Mouse (Mus musculus): ENCODE measurements around the gene Tmem136. TPM values are rescaled to one million over a fixed set of nuclear protein-coding genes. Genes with fewer than 3 reads are reported as not detected.

The Tmem136 gene
- total RNA-seq, 1 experiment from 2014 or later: not detected

DNA sequence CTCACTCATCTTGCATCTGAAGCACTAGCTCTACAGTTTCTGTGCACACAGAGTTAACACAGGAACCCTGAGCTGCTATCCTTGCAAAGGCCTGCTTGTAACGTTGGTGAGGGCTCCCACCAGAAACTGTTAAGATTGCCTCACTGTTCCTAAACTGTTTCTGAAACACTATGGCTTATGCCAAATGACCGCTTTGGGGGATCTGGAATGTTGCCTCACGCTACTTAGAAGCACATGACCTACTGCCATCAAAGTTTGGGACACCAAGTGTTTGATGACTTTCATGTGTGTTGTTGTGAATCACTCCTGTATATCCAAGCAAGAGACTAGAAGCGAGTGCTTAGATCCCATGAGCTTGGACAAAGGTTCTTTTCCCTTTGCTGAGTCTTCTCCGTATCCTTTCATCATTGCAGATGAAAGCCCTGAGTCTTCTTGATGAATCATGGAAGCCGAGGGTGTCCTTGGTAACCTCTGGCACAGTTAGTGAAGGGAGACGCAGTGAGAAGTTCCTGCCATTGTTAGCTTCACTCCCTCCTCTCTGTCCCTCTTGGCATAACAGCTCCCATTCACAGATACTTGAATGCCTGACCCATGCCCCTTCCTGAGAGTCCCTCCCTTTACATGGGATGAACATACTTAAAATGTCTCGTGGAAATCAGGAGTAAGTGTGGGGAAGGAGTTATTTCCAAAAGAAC is 5.9 kb downstream of the Tmem136 start:
- ATAC-seq (ENCODE audit: extremely low read depth, insufficient number of reproducible peaks, low FRiP score, poor library complexity, severe bottlenecking): no peak

DNA sequence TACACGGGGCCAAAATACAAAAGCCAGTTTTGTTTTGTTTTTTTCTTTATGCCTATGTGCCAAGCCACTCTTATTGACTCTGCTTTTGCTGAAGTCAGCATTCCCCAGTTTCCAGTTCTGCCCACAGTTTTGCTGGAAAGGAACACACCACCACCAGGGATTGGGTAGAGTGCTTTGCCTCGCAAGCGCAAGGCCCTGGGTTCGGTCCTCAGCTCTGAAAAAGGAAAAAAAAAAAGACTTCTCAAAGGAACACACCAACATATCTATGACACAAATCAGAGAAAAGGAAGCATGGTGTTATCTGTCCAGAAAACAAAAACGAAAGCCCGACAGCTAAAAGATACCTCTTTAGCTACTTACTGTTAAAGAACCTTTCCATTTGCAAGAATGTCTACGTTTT is 7.2 kb downstream of the Tmem136 start:
- no peak for ATAC-seq (ENCODE audit: extremely low read depth, insufficient number of reproducible peaks, low FRiP score, poor library complexity, severe bottlenecking)

DNA sequence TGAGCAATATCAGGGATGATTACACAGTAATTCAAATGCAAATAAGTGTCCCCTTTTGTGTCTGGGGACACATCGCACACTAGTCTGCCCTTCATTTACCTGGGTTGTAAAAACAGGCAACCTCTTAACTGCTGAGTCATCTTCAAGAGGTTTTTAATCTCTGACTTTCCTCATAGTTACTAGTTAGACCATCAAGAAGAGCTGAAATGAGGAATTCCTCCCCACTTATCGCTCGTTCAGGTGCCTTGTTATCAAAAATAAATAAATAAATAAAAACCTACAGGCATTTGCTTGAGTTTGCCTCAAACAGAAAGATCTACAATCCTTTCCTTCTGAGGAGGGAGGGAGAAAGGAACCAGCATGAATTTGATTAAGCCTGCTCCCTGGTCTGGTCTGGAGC is 7.6 kb downstream of the Tmem136 start:
- ATAC-seq (ENCODE audit: extremely low read depth, insufficient number of reproducible peaks, low FRiP score, poor library complexity, severe bottlenecking): no peak

DNA sequence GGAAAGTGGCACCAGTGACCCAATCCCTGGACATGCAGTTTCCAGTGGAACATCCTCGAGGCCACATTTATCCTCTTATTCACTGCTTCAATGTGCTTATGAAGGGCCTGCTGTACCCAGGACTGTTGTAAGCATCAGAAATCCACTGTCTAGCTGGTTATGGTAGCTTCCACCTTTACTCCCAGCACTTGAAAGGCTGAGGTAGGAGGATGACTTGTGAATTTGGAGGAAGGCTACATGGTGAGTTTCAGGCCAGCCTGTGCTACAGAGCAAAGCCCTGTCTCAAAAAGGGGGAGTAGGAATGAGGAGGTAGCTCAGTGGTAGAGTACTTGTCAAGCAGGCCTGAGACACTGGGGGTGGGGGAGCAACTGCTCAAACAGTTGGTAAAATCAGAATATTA is 8.3 kb downstream of the Tmem136 start:
- ATAC-seq (ENCODE audit: extremely low read depth, insufficient number of reproducible peaks, low FRiP score, poor library complexity, severe bottlenecking): no peak

- no peak for ATAC-seq (ENCODE audit: extremely low read depth, insufficient number of reproducible peaks, low FRiP score, poor library complexity, severe bottlenecking)
These were observed 8.8 kb downstream of the Tmem136 start for GRCm38 (mm10) chr9:43107555-43107954.

DNA sequence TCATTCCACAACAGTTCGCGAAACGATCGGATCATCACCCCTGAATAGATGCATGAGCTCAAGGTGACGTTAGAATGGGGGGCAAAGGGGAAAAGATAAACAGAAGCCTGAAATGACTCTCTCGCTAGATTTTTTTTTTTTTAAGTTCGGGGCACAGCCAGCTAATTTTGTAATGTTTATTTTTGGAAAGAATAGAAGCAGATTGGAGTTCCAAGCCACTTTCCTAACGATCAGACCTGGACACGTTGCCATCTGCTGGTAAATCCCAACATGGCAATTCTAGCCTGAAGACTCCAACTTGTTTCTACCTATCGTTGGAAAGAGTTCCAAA is 9.2 kb downstream of the Tmem136 start, which contains the start of gene Arhgef12:
Gene Arhgef12 (minus strand): TSS at position 53 of the 331 bp plus-strand sequence.
- no peak for ATAC-seq (ENCODE audit: extremely low read depth, insufficient number of reproducible peaks, low FRiP score, poor library complexity, severe bottlenecking)

- no peak for ATAC-seq (ENCODE audit: extremely low read depth, insufficient number of reproducible peaks, low FRiP score, poor library complexity, severe bottlenecking)
These were observed 9.8 kb downstream of the Tmem136 start for GRCm38 (mm10) chr9:43106426-43107186.

GRCm38 (mm10) chr9:43105664-43106361 is 10.6 kb downstream of the Tmem136 start:
- peak; percentile 21; the same call in 1 of the 2 replicates for ATAC-seq (ENCODE audit: extremely low read depth, insufficient number of reproducible peaks, low FRiP score, poor library complexity, severe bottlenecking)

GRCm38 (mm10) chr9:43104873-43105663 is 11.3 kb downstream of the Tmem136 start:
- no peak for ATAC-seq (ENCODE audit: extremely low read depth, insufficient number of reproducible peaks, low FRiP score, poor library complexity, severe bottlenecking)

DNA sequence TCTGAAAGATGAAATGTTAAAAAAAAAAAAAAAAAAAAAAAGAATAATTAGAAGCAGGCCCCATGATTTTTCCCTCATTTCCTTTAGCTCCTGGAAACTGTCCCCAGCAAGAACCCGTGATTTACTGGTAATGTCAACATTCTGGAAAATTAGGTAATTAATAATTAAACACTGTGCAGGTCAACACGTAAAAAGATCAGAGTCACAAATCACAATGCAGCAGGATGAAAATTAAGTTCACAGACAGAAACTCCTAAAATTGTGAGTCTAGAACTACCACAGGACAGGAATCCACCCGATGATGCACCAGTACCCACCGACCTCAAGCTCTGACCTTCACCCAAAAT is 11.9 kb downstream of the Tmem136 start:
- no peak for ATAC-seq (ENCODE audit: extremely low read depth, insufficient number of reproducible peaks, low FRiP score, poor library complexity, severe bottlenecking)

- no peak for ATAC-seq (ENCODE audit: extremely low read depth, insufficient number of reproducible peaks, low FRiP score, poor library complexity, severe bottlenecking)
These were observed 12.6 kb downstream of the Tmem136 start for GRCm38 (mm10) chr9:43103675-43104299.

- ATAC-seq (ENCODE audit: extremely low read depth, insufficient number of reproducible peaks, low FRiP score, poor library complexity, severe bottlenecking): no peak
These were observed 13.4 kb downstream of the Tmem136 start for GRCm38 (mm10) chr9:43102931-43103330.

DNA sequence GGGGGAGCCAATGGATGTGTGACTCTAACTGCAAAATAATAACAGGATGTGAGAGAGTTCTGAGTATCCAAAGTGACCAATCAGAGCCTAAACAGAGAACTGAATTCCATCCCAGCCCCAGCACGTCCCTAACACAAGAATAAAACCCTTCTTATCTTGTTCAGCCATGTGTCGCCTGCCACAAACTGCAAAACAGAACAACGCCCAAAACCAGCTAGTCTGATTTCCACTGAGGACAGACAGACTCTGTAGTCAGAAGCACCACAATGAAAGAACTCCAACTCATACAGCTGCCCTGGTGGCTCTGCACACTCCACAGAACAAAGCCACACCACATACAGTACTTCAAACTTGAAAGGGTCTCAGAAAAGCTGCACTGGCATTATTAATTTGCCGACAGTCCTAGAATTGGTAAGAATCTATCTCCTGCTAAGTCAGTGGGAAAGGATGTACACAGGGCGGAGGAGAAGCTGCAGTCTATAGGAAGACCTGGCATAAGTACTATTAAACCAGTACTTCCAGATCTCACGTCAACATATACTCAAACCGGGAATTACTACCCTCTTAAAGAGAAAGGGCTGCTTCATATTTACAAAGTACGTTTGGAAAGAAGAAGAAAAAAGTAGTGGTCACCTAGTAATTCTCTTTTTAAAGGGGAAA is 14.3 kb downstream of the Tmem136 start:
- no peak for ATAC-seq (ENCODE audit: extremely low read depth, insufficient number of reproducible peaks, low FRiP score, poor library complexity, severe bottlenecking)

- ATAC-seq (ENCODE audit: extremely low read depth, insufficient number of reproducible peaks, low FRiP score, poor library complexity, severe bottlenecking): no peak
These were observed 17.4 kb downstream of the Tmem136 start for GRCm38 (mm10) chr9:43098922-43099321.

GRCm38 (mm10) chr9:43097801-43098557 is 18.4 kb downstream of the Tmem136 start:
- no peak for ATAC-seq (ENCODE audit: extremely low read depth, insufficient number of reproducible peaks, low FRiP score, poor library complexity, severe bottlenecking)

DNA sequence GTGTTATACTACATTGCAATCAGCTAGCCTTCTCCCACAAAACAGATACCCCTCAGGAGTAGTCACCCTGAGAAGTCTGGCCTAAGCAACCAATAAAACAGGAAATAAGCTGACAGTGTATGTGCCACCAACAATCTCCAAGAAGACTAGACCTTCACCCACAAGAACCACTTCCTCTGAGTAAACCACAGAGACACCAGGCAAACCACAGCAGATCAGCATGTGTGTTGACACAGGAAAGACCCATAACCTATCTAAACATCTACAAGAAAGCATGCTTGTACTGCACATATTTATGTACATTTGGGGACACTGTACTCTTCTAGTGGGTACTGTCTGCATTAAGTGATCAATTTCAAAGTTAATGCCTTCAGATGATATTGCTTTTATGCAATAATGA is 20.0 kb downstream of the Tmem136 start:
- peak; percentile 55; the same call in 1 of the 2 replicates for ATAC-seq (ENCODE audit: extremely low read depth, insufficient number of reproducible peaks, low FRiP score, poor library complexity, severe bottlenecking)

DNA sequence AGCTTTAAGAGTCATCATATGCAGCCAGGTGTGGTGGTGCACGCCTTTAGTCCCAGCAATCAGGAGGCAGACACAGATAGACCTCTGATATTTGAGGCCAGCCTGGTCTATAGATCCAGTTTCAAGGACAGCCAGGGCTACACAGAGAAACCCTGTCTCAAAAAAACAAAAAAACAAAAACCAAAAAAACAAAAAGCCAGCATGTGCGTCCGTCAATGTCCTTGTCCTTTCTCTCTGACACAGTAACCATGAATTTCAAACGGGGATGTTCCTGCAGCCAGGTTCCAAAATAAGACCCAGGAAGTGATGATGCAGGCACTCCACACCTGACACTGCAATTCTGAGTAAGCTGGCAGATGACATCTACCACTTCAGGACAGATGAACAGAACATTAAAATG is 21.5 kb downstream of the Tmem136 start:
- ATAC-seq (ENCODE audit: extremely low read depth, insufficient number of reproducible peaks, low FRiP score, poor library complexity, severe bottlenecking): no peak

GRCm38 (mm10) chr9:43093803-43094202 is 22.6 kb downstream of the Tmem136 start:
- ATAC-seq (ENCODE audit: extremely low read depth, insufficient number of reproducible peaks, low FRiP score, poor library complexity, severe bottlenecking): no peak
